Mouse (Mus musculus): ENCODE data around the gene Nyap1. TPM values are rescaled to one million over a fixed set of nuclear protein-coding genes. Genes with fewer than 3 reads are reported as not detected.

The Nyap1 gene
- polyA plus RNA-seq, 1 experiment from 2014 or later: 41.3 TPM

DNA sequence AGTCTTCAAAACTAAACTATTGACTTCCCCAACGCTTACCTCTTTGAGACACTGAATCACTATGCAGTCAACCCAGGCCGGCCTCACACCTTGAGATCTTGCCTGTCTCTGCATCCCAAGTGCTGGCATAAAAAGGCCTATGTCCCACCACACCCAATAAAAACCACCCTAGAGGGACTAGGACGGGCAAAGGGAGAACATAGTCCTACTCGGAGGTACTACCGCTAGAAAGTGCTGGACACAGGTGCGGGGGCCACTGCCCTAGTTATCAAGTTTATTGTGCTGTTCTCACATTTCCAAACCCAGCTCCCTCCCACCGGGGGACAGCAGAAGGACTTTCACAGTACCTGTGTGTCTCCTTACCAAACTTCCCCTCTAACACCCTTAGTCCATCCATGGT lies 40.3 kb upstream of the Nyap1 start:
- H3K9ac ChIP-seq (replicated peaks): no peak overlapping the region; the same call in 1 of the 2 replicates
- no peaks in the 10 kb centered on the region for H3K27me3 ChIP-seq (replicated peaks)
- WGBS: 93% methylated on average over 7 of the region's 7 CpGs
- ATAC-seq (ENCODE audit: low FRiP score): no peak
- H3K4me3 ChIP-seq (replicated peaks): no peak overlapping the region
- H3K36me3 ChIP-seq: peaks cover 38% of the 10 kb centered on the region
- peaks cover 66% of the 10 kb centered on the region for H3K4me1 ChIP-seq
- no peaks in the 10 kb centered on the region for H3K9me3 ChIP-seq (replicated peaks)
- H3K27ac ChIP-seq (replicated peaks): no peak overlapping the region
- no peak overlapping the region; the same call in 1 of the 2 replicates for H3K4me2 ChIP-seq

DNA sequence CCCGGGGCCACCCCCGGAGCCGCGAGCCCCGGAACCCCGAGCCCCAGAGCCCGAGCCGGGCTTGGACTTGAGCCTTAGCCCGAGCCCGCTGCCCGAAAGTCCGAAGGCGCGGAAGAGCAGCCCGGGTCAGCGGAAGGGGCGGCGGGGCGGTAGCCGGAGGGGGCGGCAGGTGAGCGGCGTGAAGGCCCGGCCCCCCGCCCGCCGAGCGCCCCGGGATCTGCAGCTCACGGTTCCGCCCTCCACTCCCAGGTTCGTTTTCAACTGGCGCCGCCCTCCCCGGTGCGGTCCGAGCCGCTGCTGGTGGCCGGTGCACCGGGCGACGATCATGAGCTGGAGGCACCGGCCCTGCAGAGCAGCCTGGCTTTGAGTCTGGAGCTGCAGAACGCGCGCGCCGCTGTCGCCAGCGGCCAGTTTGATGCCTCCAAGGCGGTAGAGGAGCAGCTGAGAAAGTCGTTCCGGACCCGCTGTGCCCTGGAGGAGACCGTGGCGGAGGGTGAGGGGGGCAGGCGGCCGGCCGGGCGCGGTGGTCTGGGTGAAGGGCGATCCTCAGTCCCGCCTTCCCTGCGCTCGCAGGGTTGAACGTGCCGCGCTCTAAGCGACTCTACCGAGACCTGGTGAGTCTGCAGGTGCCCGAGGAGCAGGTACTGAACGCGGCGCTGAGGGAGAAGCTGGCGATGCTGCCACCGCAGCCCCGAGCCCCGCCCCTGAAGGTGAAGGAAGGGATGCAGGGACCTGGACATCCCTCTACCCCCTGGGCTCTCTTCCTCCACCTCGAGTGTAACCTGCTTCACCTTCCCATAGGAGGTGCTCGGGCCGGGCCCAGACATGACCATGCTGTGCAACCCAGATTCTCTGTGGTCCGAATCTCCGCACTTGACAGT lies 37.9 kb upstream of the Nyap1 start:
- peak; percentile 29 for ATAC-seq (ENCODE audit: low FRiP score)
- Histone ChIP-seq H3K27me3 (replicated peaks) (no peaks in the 10 kb centered on the region), H3K36me3 (peaks cover 38% of the 10 kb centered on the region), H3K4me3 (replicated peaks) (peak overlapping the region; percentile 98), H3K9me3 (replicated peaks) (no peaks in the 10 kb centered on the region), H3K27ac (replicated peaks) (peak overlapping the region; percentile 93), H3K9ac (replicated peaks) (peak overlapping the region; percentile 99), H3K4me2 (peak overlapping the region; percentile 97), H3K4me1 (peaks cover 55% of the 10 kb centered on the region)
- under 1% methylated on average over 79 of the region's 83 CpGs for WGBS

DNA sequence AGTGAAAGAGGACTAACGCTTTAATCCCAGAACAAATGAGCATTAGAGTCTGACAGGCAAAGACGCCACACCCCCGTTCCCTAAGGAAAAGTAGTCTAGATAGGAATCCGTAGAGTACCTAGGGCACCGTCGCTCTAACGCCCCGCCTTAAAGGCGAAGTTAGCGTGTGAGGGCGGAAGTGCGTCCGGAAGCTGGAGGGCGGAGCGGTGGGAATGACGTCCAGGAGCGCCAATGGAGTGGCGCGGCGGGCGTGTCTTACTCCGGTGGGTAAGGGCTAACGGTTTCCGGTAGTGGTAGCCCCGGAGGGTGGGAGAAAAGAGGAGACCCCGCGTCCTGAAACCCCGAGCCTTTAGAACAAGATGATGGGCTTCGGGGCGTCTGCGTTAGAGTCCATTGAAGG lies 37.2 kb upstream of the Nyap1 start, which contains the start of gene Ppp1r35:
TSS of gene Ppp1r35 (plus strand) at position 215 of the 400 bp plus-strand sequence.
- under 1% methylated on average over 31 of the region's 31 CpGs for WGBS
- H3K4me3 ChIP-seq (replicated peaks): peak within 1 kb of the TSS; percentile 98

GRCm38 (mm10) chr5:137777267-137777845 lies 35.9 kb upstream of the Nyap1 start:
- no peak overlapping the region for H3K27ac ChIP-seq (replicated peaks)

More for the DNA sequence above, 37.2 kb upstream of the Nyap1 start, which contains the start of gene Ppp1r35:
- Histone ChIP-seq H3K27ac (replicated peaks) (peak within 1 kb of the TSS; percentile 93), H3K27me3 (replicated peaks) (no peaks in the 10 kb centered on the region), H3K9ac (replicated peaks) (peak within 1 kb of the TSS; percentile 99), H3K36me3 (peaks cover 36% of the 10 kb centered on the region), H3K4me1 (peaks cover 49% of the 10 kb centered on the region), H3K9me3 (replicated peaks) (no peaks in the 10 kb centered on the region), H3K4me2 (peak within 1 kb of the TSS; percentile 97)
- ATAC-seq (ENCODE audit: low FRiP score): peak; percentile 96

GRCm38 (mm10) chr5:137776408-137776918 lies 35.1 kb upstream of the Nyap1 start:
- no peak overlapping the region for H3K4me2 ChIP-seq
- no peaks in the 10 kb centered on the region for H3K9me3 ChIP-seq (replicated peaks)
- H3K9ac ChIP-seq (replicated peaks): no peak overlapping the region
- 47% methylated on average over 5 of the region's 5 CpGs for WGBS
- no peak overlapping the region for H3K4me3 ChIP-seq (replicated peaks)
- peaks cover 15% of the 10 kb centered on the region for H3K36me3 ChIP-seq
- no peak overlapping the region for H3K27ac ChIP-seq (replicated peaks)
- peaks cover 27% of the 10 kb centered on the region for H3K4me1 ChIP-seq
- no peak for ATAC-seq (ENCODE audit: low FRiP score)
- H3K27me3 ChIP-seq (replicated peaks): no peaks in the 10 kb centered on the region

More at GRCm38 (mm10) chr5:137777267-137777845, 35.9 kb upstream of the Nyap1 start:
- no peak for ATAC-seq (ENCODE audit: low FRiP score)
- H3K9me3 ChIP-seq (replicated peaks): no peaks in the 10 kb centered on the region
- no peak overlapping the region for H3K4me2 ChIP-seq
- no peak overlapping the region for H3K9ac ChIP-seq (replicated peaks)
- no peaks in the 10 kb centered on the region for H3K27me3 ChIP-seq (replicated peaks)
- H3K4me1 ChIP-seq: peaks cover 36% of the 10 kb centered on the region
- 78% methylated on average over 7 of the region's 7 CpGs for WGBS
- H3K36me3 ChIP-seq: peaks cover 24% of the 10 kb centered on the region
- no peak overlapping the region for H3K4me3 ChIP-seq (replicated peaks)

- H3K9ac ChIP-seq (replicated peaks): no peak overlapping the region
- peaks cover 7% of the 10 kb centered on the region; the same call in 1 of the 2 replicates for H3K36me3 ChIP-seq
- no peaks in the 10 kb centered on the region for H3K27me3 ChIP-seq (replicated peaks)
Observed at GRCm38 (mm10) chr5:137775587-137776290, 34.3 kb upstream of the Nyap1 start.

GRCm38 (mm10) chr5:137772755-137773154 lies 31.3 kb upstream of the Nyap1 start:
- no peaks in the 10 kb centered on the region for H3K36me3 ChIP-seq
- no peak for ATAC-seq (ENCODE audit: low FRiP score)

More at GRCm38 (mm10) chr5:137775587-137776290, 34.3 kb upstream of the Nyap1 start:
- no peak for ATAC-seq (ENCODE audit: low FRiP score)
- no peak overlapping the region for H3K27ac ChIP-seq (replicated peaks)
- no peak overlapping the region for H3K4me3 ChIP-seq (replicated peaks)
- no peaks in the 10 kb centered on the region for H3K9me3 ChIP-seq (replicated peaks)
- H3K4me1 ChIP-seq: peaks cover 23% of the 10 kb centered on the region
- no peak overlapping the region for H3K4me2 ChIP-seq
- WGBS: 98% methylated on average over 2 of the region's 2 CpGs

DNA sequence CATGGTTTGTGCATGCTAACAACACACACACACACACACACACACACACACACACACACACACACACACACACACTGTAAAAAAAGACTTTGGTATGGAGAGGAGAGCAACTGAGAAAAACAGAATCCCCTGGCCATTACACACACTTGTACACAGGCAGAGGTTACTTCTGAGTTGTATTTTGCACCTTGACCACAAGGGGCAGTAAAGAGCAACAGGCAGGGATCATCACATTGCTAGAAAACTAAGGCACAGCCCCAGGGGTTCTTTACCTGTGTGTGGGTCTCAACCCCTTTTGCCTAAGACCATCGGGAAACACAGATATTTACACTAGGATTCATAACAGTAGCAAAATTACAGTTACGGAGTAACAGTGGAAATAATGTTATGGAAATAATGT lies 29.3 kb upstream of the Nyap1 start:
- 52% methylated on average over 2 of the region's 2 CpGs for WGBS
- Histone ChIP-seq H3K4me2 (no peak overlapping the region), H3K4me3 (replicated peaks) (no peak overlapping the region), H3K36me3 (no peaks in the 10 kb centered on the region), H3K4me1 (no peaks in the 10 kb centered on the region), H3K27me3 (replicated peaks) (no peaks in the 10 kb centered on the region), H3K9me3 (replicated peaks) (no peaks in the 10 kb centered on the region), H3K27ac (replicated peaks) (no peak overlapping the region), H3K9ac (replicated peaks) (no peak overlapping the region)
- ATAC-seq (ENCODE audit: low FRiP score): no peak

More at GRCm38 (mm10) chr5:137772755-137773154, 31.3 kb upstream of the Nyap1 start:
- H3K4me1 ChIP-seq: 0 out of 2 replicates have a peak, but pooled peaks cover 2% of the 10 kb centered on the region
- no peak overlapping the region for H3K9ac ChIP-seq (replicated peaks)
- no peaks in the 10 kb centered on the region for H3K9me3 ChIP-seq (replicated peaks)
- H3K27ac ChIP-seq (replicated peaks): no peak overlapping the region
- no peak overlapping the region for H3K4me3 ChIP-seq (replicated peaks)
- H3K27me3 ChIP-seq (replicated peaks): no peaks in the 10 kb centered on the region
- no peak overlapping the region for H3K4me2 ChIP-seq

GRCm38 (mm10) chr5:137768475-137768874 lies 27.1 kb upstream of the Nyap1 start:
- Histone ChIP-seq H3K9ac (replicated peaks) (no peak overlapping the region), H3K27ac (replicated peaks) (no peak overlapping the region), H3K9me3 (replicated peaks) (no peaks in the 10 kb centered on the region), H3K36me3 (no peaks in the 10 kb centered on the region), H3K4me3 (replicated peaks) (no peak overlapping the region), H3K4me2 (no peak overlapping the region), H3K4me1 (no peaks in the 10 kb centered on the region), H3K27me3 (replicated peaks) (no peaks in the 10 kb centered on the region)
- ATAC-seq (ENCODE audit: low FRiP score): no peak
- WGBS: 23% methylated on average over 1 of the region's 1 CpGs

- WGBS: 62% methylated on average over 3 of the region's 3 CpGs
- H3K27me3 ChIP-seq (replicated peaks): no peaks in the 10 kb centered on the region
- no peak for ATAC-seq (ENCODE audit: low FRiP score)
Observed at GRCm38 (mm10) chr5:137766270-137766669, 24.9 kb upstream of the Nyap1 start.

GRCm38 (mm10) chr5:137764609-137765340 lies 23.4 kb upstream of the Nyap1 start:
- Histone ChIP-seq H3K4me3 (replicated peaks) (no peak overlapping the region), H3K4me2 (no peak overlapping the region), H3K27me3 (replicated peaks) (no peaks in the 10 kb centered on the region), H3K4me1 (no peaks in the 10 kb centered on the region), H3K9ac (replicated peaks) (no peak overlapping the region), H3K27ac (replicated peaks) (no peak overlapping the region), H3K36me3 (no peaks in the 10 kb centered on the region), H3K9me3 (replicated peaks) (no peaks in the 10 kb centered on the region)
- ATAC-seq (ENCODE audit: low FRiP score): no peak
- WGBS: 51% methylated on average over 9 of the region's 9 CpGs

More at GRCm38 (mm10) chr5:137766270-137766669, 24.9 kb upstream of the Nyap1 start:
- H3K4me1 ChIP-seq: no peaks in the 10 kb centered on the region
- no peaks in the 10 kb centered on the region for H3K36me3 ChIP-seq
- no peak overlapping the region for H3K9ac ChIP-seq (replicated peaks)
- no peaks in the 10 kb centered on the region for H3K9me3 ChIP-seq (replicated peaks)
- no peak overlapping the region for H3K4me3 ChIP-seq (replicated peaks)
- no peak overlapping the region for H3K27ac ChIP-seq (replicated peaks)
- no peak overlapping the region for H3K4me2 ChIP-seq

All from neural tube, embryonic 15.5 days (tissue).